Mouse (Mus musculus) layer of hippocampus, adult 9-11 months (tissue): Measurements from ENCODE around the gene Dcdc2b.
A peak's percentile ranks its signal among the peaks of the same experiment; 100 is the strongest.

Source experiments
- DNase-seq: peaks from one replicate; pipeline ENCODE4 v3.0.0; 2022

Gene Dcdc2b

GRCm38 (mm10) chr4:129614093-129614492 lies at the start of gene Dcdc2b:
Gene Dcdc2b (minus strand): TSS chr4:129614257.
- DNase-seq, result no peak

DNA sequence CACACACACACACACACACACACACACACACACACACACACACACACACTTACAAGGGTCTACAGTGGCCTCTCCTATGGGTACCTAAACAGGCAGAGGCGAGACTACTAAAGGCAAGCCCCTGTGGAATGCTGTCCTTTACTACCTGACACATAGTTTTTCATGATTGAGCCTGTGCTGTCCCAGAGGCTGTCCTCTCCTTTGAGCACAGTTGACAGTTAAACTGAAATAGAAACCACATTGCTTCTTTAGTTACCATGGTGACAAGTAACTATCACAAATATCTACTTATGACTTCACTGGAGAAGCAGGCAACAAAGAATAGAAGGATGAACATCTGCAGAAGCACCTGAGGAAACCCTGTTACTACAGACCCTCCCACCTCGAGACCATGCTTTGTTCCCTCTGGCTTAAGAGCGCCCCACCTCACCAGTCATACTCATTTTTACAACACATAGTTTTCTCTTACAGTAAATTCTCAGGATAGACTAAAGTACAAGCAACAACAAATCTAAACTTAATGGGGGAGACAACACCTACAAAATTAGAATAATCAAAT lies 48.3 kb upstream of the Dcdc2b start:
- no peak for DNase-seq

GRCm38 (mm10) chr4:129661584-129661983 lies 47.5 kb upstream of the Dcdc2b start:
- peak; percentile 52 for DNase-seq

- no peak for DNase-seq
Observed at GRCm38 (mm10) chr4:129654770-129655169, 40.7 kb upstream of the Dcdc2b start.

GRCm38 (mm10) chr4:129650359-129650758 lies 36.3 kb upstream of the Dcdc2b start:
- no peak for DNase-seq

DNA sequence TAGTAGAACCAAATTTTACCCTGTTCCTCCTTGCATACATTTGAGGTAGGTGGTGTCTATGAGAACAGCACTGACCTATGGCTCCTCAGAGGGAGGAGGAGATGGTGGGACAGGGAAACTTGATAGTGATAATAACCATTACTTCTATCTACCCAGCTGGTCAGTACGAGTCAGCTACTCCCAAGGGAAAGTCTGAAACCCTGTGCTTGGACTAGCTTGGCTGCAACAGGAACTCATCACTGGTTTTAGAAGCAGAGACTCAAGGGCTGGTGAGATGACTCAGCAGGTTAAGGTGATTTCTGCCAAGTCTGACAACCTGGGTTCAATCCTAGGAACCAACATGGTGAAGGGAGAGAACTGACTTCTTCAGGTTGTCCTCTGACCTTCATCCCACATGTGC lies 34.6 kb upstream of the Dcdc2b start:
- DNase-seq, result no peak

GRCm38 (mm10) chr4:129645204-129645603 lies 31.1 kb upstream of the Dcdc2b start:
- no peak for DNase-seq

- no peak for DNase-seq
Observed at GRCm38 (mm10) chr4:129641756-129642155, 27.7 kb upstream of the Dcdc2b start.

GRCm38 (mm10) chr4:129640638-129641467 lies 26.8 kb upstream of the Dcdc2b start, which contains the start of gene Txlna:
Gene Txlna (minus strand): TSS chr4:129641065.
- DNase-seq, result peak; percentile 98

DNA sequence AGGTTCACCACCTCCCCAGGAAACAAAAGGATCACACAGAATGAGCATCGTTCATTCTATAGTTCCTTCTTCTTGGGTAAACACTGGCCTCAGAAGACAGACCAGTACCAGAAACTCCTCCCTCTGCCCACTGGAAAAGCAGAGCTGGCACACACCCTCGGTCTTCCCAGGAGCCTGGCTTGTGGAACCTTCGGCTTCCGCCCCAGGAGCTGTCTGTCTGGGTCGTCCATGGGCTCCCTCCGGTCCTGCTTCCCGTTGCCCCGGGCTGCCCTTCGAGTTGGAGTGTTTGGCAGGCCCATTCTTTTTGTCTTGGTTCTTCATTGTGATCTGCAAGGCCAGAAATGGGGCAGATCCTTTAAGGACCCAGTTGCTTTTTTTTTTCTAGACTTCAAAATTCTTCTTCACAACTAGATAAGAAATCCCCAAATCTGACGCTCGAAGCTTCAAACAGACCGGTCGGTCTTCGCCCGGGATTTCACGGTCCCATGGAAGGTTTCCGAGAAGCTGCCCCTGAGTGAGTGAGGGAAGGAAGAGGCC lies 26.1 kb upstream of the Dcdc2b start:
- no peak for DNase-seq

GRCm38 (mm10) chr4:129639221-129639620 lies 25.2 kb upstream of the Dcdc2b start:
- DNase-seq, result no peak

DNA sequence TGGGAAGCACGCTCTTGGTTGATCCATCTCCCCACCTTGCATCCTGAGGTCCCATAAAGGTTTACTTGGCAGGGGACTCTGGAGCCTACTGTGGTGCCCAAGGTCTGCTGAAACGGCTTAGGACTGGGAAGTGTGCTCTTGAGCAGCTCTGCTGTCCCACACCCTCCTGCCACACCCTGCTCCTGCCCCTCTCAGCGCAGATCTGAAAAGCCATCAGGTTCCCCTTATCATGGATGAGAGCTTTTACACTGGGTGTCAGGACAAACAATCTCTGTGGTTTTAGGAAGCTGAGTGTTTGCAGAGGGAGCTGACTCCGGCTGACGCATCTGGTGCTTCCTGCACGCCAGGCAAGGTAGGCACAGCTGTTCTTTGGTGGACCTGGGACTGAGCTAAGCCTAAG lies 19.8 kb upstream of the Dcdc2b start:
- DNase-seq, result no peak

- no peak for DNase-seq
Observed at GRCm38 (mm10) chr4:129631867-129632266, 17.8 kb upstream of the Dcdc2b start.

DNA sequence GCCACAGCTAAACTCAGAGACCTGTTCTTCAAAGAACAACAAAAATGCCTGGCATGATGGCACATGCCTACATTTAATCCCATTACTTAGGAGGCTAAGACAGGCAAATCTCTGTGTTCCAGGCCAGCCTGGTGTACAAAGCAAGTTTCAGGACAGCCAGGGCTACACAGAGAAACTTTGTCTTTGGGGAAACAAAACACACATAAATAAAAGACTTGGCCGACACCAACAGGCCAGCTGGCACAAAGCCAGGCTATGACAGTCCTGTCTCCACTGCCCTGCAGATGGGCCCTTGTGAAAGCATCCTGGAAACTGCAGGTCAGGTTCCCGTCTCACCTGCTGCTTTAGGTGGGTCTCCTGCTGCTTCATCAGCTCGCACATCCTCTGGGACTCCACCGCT lies 16.9 kb upstream of the Dcdc2b start:
- peak; percentile 64 for DNase-seq

GRCm38 (mm10) chr4:129626035-129626434 lies 12.0 kb upstream of the Dcdc2b start:
- no peak for DNase-seq

- DNase-seq, result no peak
Observed at GRCm38 (mm10) chr4:129625496-129625895, 11.4 kb upstream of the Dcdc2b start.

DNA sequence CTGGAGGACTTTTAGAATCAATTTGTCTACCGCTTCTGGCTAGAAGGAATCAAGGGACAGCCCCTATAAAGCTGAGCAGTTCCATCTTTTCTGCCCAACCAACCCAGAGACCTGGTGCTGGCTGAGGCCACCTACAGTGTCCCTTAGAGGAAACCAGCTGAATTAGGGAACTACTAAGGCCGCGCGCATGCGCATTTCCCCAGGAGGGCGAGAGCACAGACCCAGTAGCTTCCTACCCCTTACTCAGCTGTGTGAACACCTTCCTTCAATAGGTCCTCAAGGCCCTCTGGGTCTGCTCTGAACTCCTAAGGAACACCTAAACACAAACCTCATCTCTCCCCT lies 10.9 kb upstream of the Dcdc2b start:
- peak; percentile 78 for DNase-seq

DNA sequence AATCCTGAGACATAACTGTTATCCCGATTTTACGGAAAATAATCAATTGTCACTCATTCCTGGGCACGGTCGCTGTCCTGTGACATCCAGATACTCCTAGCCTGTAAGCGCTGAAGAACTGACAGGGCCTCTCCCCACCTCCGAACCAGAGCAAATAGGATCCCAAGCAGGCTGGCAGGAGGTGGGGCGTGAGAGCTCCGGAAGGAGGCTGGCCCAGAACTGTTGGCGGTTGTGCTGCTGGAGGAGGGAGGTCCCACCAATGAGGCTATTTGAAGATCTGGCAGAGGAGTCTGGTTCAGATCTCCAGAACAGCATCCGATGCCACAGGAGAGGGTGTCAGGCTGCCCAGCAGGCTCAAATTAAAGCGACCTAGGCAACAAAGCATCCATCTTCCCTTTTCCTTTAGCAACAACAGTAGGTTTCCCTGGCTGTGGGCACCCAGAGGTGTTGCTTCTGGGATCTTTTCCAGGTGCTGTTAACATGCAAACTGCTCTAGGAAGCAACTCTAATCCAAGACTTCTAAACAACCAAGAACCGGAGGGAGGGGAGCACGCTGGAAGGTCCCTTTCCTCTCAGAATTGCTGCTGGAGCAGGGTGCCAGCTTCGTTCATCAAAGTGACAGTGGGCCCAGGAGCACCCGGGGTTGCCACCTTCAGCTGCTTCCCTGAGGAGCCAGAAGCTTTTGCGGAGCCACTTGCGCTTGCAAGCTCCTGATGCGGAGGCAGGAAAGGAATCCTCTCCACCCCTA lies 10.4 kb upstream of the Dcdc2b start:
- peak; percentile 95 for DNase-seq

GRCm38 (mm10) chr4:129623681-129624091 lies 9.6 kb upstream of the Dcdc2b start, which contains the start of gene Ccdc28b:
Gene Ccdc28b (minus strand): TSS chr4:129623947.
- peak; percentile 65 for DNase-seq

DNA sequence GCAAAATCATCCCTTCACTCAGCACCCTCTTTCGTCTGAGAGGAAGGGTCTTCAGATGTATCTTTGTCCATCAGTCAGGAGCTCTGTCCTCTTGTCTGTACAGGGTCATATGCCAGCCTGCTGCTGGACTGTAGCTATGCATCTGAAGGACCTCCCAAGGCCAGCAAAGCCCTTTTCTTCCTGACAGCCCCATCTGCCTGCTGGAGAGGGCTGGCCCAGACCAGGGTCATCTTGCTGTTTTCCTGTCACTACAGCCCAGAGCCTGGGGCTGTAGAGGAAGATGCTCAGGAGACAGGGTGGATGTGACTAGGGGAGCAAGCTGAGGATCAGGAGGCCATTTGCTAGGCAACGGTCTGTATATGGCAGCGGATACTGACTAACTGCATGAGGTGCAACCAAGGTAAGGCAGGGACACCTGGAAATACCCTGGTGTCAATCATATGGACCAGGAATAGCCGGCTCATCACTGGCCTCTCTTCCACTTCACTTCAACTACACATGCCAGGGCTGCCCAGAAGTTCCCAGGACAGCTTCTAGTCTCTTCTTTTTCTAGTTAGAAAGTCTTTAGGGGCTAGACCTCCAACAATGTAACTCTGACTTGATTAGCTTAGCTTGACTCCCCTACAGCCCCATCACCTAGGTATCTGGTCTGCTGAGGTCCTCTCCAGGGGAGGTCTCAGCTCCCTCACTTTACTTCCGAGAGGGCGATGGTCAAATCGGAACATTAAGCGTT lies 8.9 kb upstream of the Dcdc2b start:
- no peak for DNase-seq

- no peak for DNase-seq
Observed at GRCm38 (mm10) chr4:129622120-129622802, 8.2 kb upstream of the Dcdc2b start.

DNA sequence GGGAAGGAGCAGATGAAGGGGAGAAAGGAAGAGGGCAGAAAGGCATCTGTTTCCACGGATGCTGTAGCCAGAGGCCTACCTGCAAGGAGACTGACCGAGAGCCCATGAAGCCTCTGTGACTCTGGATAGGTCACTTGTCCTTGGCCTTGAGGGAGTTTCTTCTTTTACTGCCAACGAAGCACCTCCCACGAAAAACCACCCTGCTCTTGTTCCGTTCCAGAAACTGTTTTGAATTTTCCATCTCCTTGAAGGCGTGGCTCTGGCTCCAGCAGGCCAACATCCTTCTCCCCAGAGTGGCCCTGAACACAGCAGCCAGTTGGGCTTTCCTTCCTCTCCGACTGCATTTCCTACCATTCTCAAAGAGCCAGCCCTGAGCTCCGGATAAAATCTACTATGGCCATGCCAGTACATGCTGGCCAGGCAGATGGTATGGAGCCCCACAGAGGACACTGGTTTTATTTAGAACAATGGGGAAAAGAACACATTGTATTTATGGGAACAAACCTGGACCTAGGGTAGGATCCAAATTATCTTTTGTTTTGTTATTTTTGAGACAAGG lies 7.3 kb upstream of the Dcdc2b start:
- no peak for DNase-seq
